Mouse (Mus musculus): ENCODE measurements around the gene Zbtb7b. TPM values are rescaled to one million over a fixed set of nuclear protein-coding genes. Genes with fewer than 3 reads are reported as not detected.
"Not testable (repeated sequence)": the region's sequence is repeated elsewhere in the genome, so short reads cannot be mapped to it uniquely, and the experiment has no call there.

The Zbtb7b gene
- total RNA-seq (2021) = 67.1 and 72.7 TPM in 2 replicates
- long read RNA-seq, experiment 1, partial matches to known transcripts = 14 of 32 reads
- long read RNA-seq, experiment 1, other reads (novel, unspliced or antisense) = 17 of 32 reads
- long read RNA-seq, experiment 2, partial matches to known transcripts = 10 of 27 reads
- long read RNA-seq, experiment 2, other reads (novel, unspliced or antisense) = 14 of 27 reads

GRCm38 (mm10) chr3:89394006-89394893, at the start of gene Zbtb7b:
Zbtb7b (minus strand) TSS chr3:89394776.
- DNase-seq = peak; percentile 93

- peak; percentile 66 for DNase-seq
Measured at GRCm38 (mm10) chr3:89440691-89441090, 46.1 kb upstream of the Zbtb7b start.

- peak; percentile 61 for DNase-seq
Measured at GRCm38 (mm10) chr3:89437269-89437668, 42.7 kb upstream of the Zbtb7b start.

GRCm38 (mm10) chr3:89436176-89437113, 41.9 kb upstream of the Zbtb7b start, which contains the start of gene Pbxip1:
Pbxip1 (plus strand) TSS chr3:89436706.
- DNase-seq = peak; percentile 84

GRCm38 (mm10) chr3:89435041-89435440, 40.5 kb upstream of the Zbtb7b start:
- no peak for DNase-seq

- DNase-seq = no peak
Measured at GRCm38 (mm10) chr3:89434532-89434931, 40.0 kb upstream of the Zbtb7b start.

GRCm38 (mm10) chr3:89432606-89433005, 38.0 kb upstream of the Zbtb7b start:
- DNase-seq = no peak

GRCm38 (mm10) chr3:89430171-89431159, 35.9 kb upstream of the Zbtb7b start, which contains the start of gene Pygo2:
Pygo2 (plus strand) TSS chr3:89430214.
- peak; percentile 98 for DNase-seq

- not testable (repeated sequence) for DNase-seq
Measured at GRCm38 (mm10) chr3:89429021-89429420, 34.4 kb upstream of the Zbtb7b start.

- DNase-seq = no peak
Measured at GRCm38 (mm10) chr3:89425876-89426275, 31.3 kb upstream of the Zbtb7b start.

GRCm38 (mm10) chr3:89425141-89425525, 30.6 kb upstream of the Zbtb7b start:
- DNase-seq = no peak

- no peak for DNase-seq
Measured at GRCm38 (mm10) chr3:89424416-89425140, 30.0 kb upstream of the Zbtb7b start.

- DNase-seq = no peak
Measured at GRCm38 (mm10) chr3:89422556-89423205, 28.1 kb upstream of the Zbtb7b start.

GRCm38 (mm10) chr3:89421810-89422473, 27.4 kb upstream of the Zbtb7b start:
- peak; percentile 31 for DNase-seq

GRCm38 (mm10) chr3:89421002-89421774, 26.6 kb upstream of the Zbtb7b start:
- peak; percentile 91 for DNase-seq

- DNase-seq = no peak
Measured at GRCm38 (mm10) chr3:89420421-89420820, 25.8 kb upstream of the Zbtb7b start.

- no peak for DNase-seq
Measured at GRCm38 (mm10) chr3:89419981-89420380, 25.4 kb upstream of the Zbtb7b start.

GRCm38 (mm10) chr3:89419571-89419970, 25.0 kb upstream of the Zbtb7b start:
- DNase-seq = peak; percentile 79
